Mouse (Mus musculus): ENCODE results near the gene Aldh3a2. TPM values are rescaled to one million over a fixed set of nuclear protein-coding genes. Genes with fewer than 3 reads are reported as not detected.

Aldh3a2 gene
- total and polyA plus RNA-seq, 3 experiments, result 11.0 to 15.0 TPM; not detected in 1

DNA sequence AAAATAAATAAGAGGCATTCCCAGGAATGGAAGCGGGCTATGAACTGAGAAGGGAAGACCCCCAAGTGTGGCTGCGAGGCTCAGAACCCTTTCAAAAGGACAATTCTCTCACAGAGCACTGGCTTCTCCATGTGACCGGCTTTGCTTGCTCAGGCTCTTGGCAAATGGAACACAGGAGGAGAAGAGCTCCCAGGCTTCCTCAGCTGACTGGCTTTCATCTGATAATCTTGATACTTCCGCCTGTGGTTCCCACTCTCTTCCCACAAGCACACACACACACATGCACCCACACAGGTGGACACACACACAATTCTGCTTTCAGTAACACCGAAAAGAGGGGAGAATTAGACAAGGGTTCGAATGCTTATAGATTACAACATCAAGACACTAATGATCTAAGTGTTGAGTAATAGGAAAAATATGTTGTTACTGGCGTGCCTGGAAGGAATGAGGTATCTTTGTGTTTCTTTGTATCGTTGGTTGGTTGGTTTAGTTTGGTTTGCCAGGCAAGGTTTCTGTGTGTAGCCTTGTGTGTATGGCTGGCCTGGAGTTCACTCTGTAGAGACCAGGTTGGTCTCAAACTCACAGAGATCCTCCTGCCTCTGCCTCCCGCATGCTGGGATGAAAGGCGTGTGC, 16.3 kb upstream of the Aldh3a2 start:
- no peaks in the 10 kb centered on the region for H3K79me2 ChIP-seq (ENCODE audit: control insufficient read depth, insufficient read depth, low read length, poor library complexity)
- TF ChIP-seq MEF2A (IDR thresholded peaks at IDR 0.05; ENCODE audit: extremely low read depth, insufficient replicate concordance, low read depth, low read length, poor library complexity, severe bottlenecking) (no peak), ZNF384 (IDR thresholded peaks at IDR 0.05; ENCODE audit: low read depth, low read length) (no peak), ZKSCAN1 (IDR thresholded peaks at IDR 0.05; ENCODE audit: low read depth, low read length) (no peak), POLR2AphosphoS5 (IDR thresholded peaks at IDR 0.05; ENCODE audit: borderline replicate concordance, low read depth, low read length) (no peak), RAD21 (IDR thresholded peaks at IDR 0.05; ENCODE audit: low read depth, low read length) (no peak), HCFC1 (IDR thresholded peaks at IDR 0.05; ENCODE audit: low read depth, low read length) (no peak), RCOR1 (IDR thresholded peaks at IDR 0.05; ENCODE audit: low read depth, low read length) (no peak), POLR2A (IDR thresholded peaks at IDR 0.05; ENCODE audit: control insufficient read depth in 1 of 2, insufficient read depth in 1 of 2, low read depth in 1 of 2, low read length in 2 of 2, poor library complexity in 1 of 2) (no peak), SMC3 (IDR thresholded peaks at IDR 0.05; ENCODE audit: low read depth, low read length) (no peak), NELFE (IDR thresholded peaks at IDR 0.05; ENCODE audit: low read depth, low read length) (no peak), MXI1 (IDR thresholded peaks at IDR 0.05; ENCODE audit: low read depth, low read length) (no peak), MYC (IDR thresholded peaks at IDR 0.05; ENCODE audit: low read depth, low read length) (no peak), ZMIZ1 (IDR thresholded peaks at IDR 0.05; ENCODE audit: low read depth, low read length) (no peak), GATA1 (IDR thresholded peaks at IDR 0.05; ENCODE audit: low read depth, low read length) (peak; percentile 56), NRF1 (IDR thresholded peaks at IDR 0.05; ENCODE audit: insufficient read depth, low read depth, low read length, poor library complexity, severe bottlenecking) (no peak), EP300 (IDR thresholded peaks at IDR 0.05; ENCODE audit: low read depth in 1 of 2, low read length in 2 of 2) (peak; percentile 47 to 52; a peak in 3 of 4 replicates), KAT2A (conservative IDR thresholded peaks at IDR 0.05; ENCODE audit: low read depth, low read length) (no peak), CHD1 (IDR thresholded peaks at IDR 0.05; ENCODE audit: low read depth, low read length) (no peak), CTCF (IDR thresholded peaks at IDR 0.05 in 2 of 3, conservative IDR thresholded peaks at IDR 0.05 in 1 of 3; ENCODE audit: control insufficient read depth in 1 of 3, insufficient read depth in 1 of 3, low read depth in 2 of 3, low read length in 3 of 3, poor library complexity in 1 of 3, severe bottlenecking in 1 of 3) (no peak), POLR2AphosphoS2 (IDR thresholded peaks at IDR 0.05; ENCODE audit: low read length) (no peak), USF1 (IDR thresholded peaks at IDR 0.05; ENCODE audit: low read depth, low read length) (peak; percentile 62; the same call in 1 of the 2 replicates), E2F4 (IDR thresholded peaks at IDR 0.05; ENCODE audit: borderline replicate concordance, low read depth, low read length) (no peak), SIN3A (IDR thresholded peaks at IDR 0.05; ENCODE audit: low read length) (0 out of 2 replicates have a peak, but pooled peaks have one; percentile 33), ETS1 (IDR thresholded peaks at IDR 0.05; ENCODE audit: low read depth, low read length) (peak; percentile 89)
- peaks cover 0 to 3% of the 10 kb centered on the region in 2 experiments; a peak in 1 of 4 replicates for H3K36me3 ChIP-seq (ENCODE audit: control insufficient read depth in 1 of 2, insufficient read depth in 2 of 2, low read length in 2 of 2)

More for the DNA sequence above, 16.3 kb upstream of the Aldh3a2 start:
- Histone ChIP-seq H3K27me3 (ENCODE audit: control insufficient read depth in 1 of 2, insufficient read depth in 2 of 2, low read length in 2 of 2) (no peaks in the 10 kb centered on the region; a peak in 3 of 4 replicates), H3K9me3 (replicated peaks; ENCODE audit: insufficient read depth, low read length) (no peaks in the 10 kb centered on the region), H3K9ac (ENCODE audit: control insufficient read depth, low read depth, low read length, poor library complexity, severe bottlenecking) (no peak overlapping the region), H3K4me3 (ENCODE audit: control insufficient read depth in 1 of 2, insufficient read depth in 1 of 2, low read depth in 2 of 2, low read length in 2 of 2) (no peak overlapping the region), H3K27ac (ENCODE audit: control insufficient read depth, low read depth, low read length) (no peak overlapping the region), H3K4me1 (ENCODE audit: control insufficient read depth in 1 of 2, insufficient read depth in 2 of 2, low read length in 2 of 2) (peaks cover 4% of the 10 kb centered on the region in 2 experiments; a peak in 1 of 4 replicates)
- peak; percentile 35 for DNase-seq (ENCODE audit: low read depth, low spot score)

Measured in MEL (cell line).